Mouse (Mus musculus) olfactory bulb, adult 2 months (tissue): ENCODE results near the gene Arhgap45.

ENCODE experiments used
- CTCF ChIP-seq: fragments of 200-500 bp; IDR thresholded peaks from 2 replicates; pipeline ENCODE4 v1.5.1; 2012; ENCODE audit warnings: low read depth, mild to moderate bottlenecking, low read length, moderate library complexity; ENCODE audit not compliant: insufficient read depth
- POLR2A ChIP-seq: fragments of 200-500 bp; IDR thresholded peaks from 2 replicates; pipeline ENCODE4 v1.6.1; 2012; ENCODE audit warnings: mild to moderate bottlenecking, low read depth, low read length, moderate library complexity; ENCODE audit not compliant: insufficient read depth

DNA sequence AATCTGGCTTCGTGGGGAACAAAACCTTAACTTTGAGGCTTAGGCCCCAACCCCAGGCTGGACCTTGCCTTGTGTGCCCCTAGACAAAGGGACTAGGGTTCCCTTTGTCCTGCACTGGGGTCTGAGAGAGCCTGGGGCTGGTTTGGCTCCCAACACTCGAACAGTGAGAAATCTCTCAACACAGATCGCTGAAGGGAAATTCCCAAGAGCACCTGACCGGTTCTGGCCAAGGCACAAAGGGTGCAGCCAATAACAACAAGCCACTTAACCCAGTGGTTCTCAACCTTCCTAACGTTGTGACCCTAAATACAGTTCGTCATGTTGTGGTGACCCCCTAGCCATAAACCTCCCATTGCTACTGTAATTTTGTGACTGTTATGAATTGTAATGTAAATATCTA, 33.8 kb downstream of the Arhgap45 start:
- no peak for TF ChIP-seq CTCF
- TF ChIP-seq POLR2A = no peak
